Mouse (Mus musculus): ENCODE results near the gene Haao. TPM values are rescaled to one million over a fixed set of nuclear protein-coding genes. Genes with fewer than 3 reads are reported as not detected.
A peak's percentile ranks its signal among the peaks of the same experiment; 100 is the strongest.
"Not testable (repeated sequence)": the region's sequence is repeated elsewhere in the genome, so short reads cannot be mapped to it uniquely, and the experiment has no call there.

Gene Haao
- total RNA-seq, 1 experiment from 2014 or later, result 30.9 TPM

DNA sequence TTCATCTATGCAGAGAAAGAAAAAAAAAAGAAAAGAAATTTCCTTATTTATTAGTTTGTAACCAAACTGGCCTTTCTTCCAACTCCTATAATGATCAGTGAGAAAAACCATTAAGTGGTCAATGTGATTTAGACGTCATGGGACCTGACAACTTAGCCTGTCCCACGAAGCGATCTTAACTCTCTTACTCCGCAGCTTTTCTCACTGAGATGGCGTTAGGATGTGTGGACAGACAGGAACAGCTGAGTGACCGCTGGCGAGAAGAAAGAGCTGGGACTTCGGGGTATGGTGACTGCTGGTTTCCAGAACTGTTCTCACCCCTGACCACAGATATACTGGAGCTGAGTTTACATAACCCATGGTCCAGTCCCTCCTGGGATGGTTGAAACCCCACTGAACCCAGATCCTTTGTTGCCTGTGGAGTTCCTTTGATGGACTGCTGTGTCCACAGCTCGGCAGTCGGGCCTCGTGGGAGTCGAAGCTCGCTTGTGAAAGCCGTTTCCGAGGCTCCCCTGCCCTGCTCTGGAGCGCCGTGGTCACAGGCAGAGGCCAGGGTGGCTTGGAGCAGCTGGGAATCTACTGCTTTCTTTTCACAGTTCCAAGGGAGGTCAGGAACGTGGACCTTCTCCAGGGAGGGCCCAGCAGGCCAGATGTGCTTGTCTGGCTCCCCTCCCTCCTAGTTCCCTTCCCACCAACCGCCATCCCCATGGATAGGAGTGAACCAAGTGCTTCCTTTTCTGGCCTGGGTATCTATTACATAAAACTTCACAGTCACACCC, 25.8 kb upstream of the Haao start:
- no peak for ATAC-seq (replicated peaks in 1 of 2; ENCODE audit: insufficient read depth in 1 of 2, low FRiP score in 2 of 2, low TSS enrichment in 1 of 2, low read depth in 1 of 2, poor library complexity in 2 of 2, severe bottlenecking in 2 of 2)

DNA sequence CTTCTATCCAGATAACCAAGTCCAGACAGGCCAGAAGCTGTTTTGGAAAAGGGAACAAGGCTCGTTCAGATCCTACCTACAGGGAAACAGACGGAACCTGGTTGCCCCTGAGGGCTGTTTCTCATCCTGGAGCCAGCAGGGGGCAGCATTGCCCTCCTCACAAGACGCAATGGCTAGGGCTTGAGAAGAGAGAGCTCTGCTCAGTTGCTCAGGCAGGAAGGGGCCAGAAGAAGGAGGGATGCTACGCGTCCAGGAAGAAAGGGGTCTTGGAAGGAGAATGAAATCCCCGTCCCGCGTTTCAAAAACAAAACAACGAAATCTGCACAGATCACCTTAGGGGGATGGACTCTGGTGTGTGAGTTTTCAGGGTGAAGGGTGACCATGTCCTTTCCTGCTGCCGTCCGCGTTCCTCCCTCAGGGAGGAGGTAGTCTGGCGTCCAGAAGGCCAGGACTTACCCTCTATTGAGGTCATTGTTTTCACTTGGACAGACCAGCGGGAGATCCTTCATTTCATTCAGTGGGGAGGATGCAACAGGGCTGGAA, 25.1 kb upstream of the Haao start:
- ATAC-seq (replicated peaks in 1 of 2; ENCODE audit: insufficient read depth in 1 of 2, low FRiP score in 2 of 2, low TSS enrichment in 1 of 2, low read depth in 1 of 2, poor library complexity in 2 of 2, severe bottlenecking in 2 of 2), result peak; percentile 74 to 94

DNA sequence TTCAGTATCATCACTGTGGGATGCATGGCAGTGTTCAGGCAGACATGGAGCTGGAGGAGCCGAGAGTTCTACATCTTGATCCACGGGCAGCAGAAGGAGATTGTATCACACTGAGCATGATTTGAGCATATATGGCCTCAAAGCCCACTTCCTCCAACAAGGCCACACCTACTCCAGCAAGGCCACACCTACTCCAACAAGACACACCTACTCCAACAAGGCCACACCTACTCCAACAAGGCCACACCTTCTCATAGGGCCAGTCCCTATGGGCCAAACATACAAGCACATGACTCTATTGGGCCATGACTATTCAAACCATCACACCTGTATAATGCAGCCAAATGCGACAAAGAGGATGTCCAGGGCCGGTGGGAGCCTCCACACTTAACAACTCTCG, 23.6 kb upstream of the Haao start:
- ATAC-seq (replicated peaks in 1 of 2; ENCODE audit: insufficient read depth in 1 of 2, low FRiP score in 2 of 2, low TSS enrichment in 1 of 2, low read depth in 1 of 2, poor library complexity in 2 of 2, severe bottlenecking in 2 of 2), result no peak

DNA sequence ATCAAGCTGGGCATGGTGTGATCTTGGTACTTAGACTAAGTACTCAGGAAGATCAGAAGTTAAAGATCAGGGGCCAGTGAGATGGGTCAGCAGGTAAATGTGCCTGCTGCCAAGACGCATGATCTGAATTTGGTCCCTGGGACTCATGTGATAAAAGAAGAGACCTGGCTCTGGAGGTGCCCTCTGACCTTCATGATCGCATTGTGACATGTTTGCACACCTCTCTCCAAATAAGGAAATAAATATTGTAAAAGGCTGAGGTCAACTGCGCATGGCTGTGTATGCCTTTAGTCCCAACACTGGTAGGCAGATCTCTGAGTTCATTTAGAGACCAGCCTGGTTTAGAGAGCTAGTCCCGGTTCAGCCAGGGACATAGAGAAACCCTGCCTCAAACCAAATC, 22.6 kb upstream of the Haao start:
- no peak for ATAC-seq (replicated peaks in 1 of 2; ENCODE audit: insufficient read depth in 1 of 2, low FRiP score in 2 of 2, low TSS enrichment in 1 of 2, low read depth in 1 of 2, poor library complexity in 2 of 2, severe bottlenecking in 2 of 2)

DNA sequence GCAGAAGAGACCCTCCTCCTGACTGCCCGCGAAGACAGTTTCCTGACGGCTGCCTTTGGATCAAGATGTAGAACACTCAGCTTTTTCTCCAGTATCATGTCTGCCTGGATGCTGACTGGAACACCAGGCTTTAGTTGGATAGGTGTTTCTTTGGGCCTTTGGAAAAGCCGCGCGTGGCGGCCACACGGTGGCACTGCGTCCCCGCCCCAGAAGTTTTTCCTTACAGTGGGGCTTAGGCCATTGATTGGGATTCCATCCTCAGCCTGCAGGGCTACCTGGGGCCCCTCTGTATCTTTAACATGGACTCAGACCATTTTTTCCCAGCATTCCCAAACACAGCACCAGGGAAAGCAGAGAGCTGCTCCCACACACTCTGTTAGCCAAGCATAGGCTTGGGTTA, 18.8 kb upstream of the Haao start:
- ATAC-seq (replicated peaks in 1 of 2; ENCODE audit: insufficient read depth in 1 of 2, low FRiP score in 2 of 2, low TSS enrichment in 1 of 2, low read depth in 1 of 2, poor library complexity in 2 of 2, severe bottlenecking in 2 of 2), result no peak; a peak in 1 of 4 replicates

DNA sequence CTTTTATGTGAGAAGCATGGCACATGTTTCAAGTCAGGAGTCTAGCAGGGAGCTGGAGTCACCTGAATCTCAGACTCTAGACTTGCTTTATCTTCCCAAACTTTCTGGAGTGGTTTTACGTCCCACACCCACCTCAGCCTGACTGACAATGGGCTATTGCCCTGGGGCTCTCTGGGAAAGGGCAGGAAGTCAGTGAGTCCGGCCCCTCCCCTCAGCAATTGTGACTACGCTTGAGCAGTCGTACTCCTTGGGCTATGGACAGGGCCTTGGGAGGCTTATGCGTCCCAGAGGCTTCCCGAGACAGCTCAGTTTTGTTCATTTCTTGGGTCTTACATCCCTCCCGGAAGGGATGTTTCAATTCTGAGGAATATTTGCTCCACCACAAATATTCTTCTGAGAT, 17.6 kb upstream of the Haao start:
- no peak for ATAC-seq (replicated peaks in 1 of 2; ENCODE audit: insufficient read depth in 1 of 2, low FRiP score in 2 of 2, low TSS enrichment in 1 of 2, low read depth in 1 of 2, poor library complexity in 2 of 2, severe bottlenecking in 2 of 2)

DNA sequence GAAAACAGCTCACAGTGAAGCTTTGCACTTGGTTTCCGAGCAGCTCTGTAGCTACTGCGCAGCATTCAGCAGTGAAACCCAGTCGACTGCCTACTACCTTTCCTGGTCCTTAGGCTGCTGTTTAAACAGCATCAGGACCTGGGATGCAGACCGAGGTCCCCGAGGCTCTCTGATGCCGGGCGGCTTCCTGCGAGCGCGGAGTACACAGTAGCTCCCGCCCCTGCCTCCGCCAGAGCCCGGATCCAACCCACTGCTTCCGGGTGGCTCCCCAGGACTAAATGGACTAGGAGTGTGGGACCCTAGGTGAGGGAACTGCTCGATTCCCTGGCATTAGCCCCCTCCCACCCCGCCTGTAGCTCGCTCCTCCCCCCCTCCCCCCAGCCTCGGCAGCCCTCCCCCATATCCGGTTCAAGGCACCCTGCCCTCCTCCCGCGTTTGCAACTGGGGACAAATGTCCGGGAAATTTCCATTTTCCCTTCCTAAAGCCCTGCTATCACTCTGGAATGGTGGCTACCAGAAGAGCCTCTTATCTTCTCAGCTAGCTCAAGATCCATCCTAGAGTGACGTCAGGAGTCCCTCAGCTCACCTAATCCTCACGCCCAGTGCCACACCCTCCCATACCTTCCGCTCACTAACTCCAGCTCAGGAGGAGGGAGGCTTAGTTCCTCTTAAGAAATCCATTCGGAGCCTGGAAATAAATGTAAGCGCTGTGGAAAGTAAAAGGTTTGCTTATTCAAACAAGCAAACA, 14.5 kb upstream of the Haao start:
- peak; percentile 46 to 54 for ATAC-seq (replicated peaks in 1 of 2; ENCODE audit: insufficient read depth in 1 of 2, low FRiP score in 2 of 2, low TSS enrichment in 1 of 2, low read depth in 1 of 2, poor library complexity in 2 of 2, severe bottlenecking in 2 of 2)

DNA sequence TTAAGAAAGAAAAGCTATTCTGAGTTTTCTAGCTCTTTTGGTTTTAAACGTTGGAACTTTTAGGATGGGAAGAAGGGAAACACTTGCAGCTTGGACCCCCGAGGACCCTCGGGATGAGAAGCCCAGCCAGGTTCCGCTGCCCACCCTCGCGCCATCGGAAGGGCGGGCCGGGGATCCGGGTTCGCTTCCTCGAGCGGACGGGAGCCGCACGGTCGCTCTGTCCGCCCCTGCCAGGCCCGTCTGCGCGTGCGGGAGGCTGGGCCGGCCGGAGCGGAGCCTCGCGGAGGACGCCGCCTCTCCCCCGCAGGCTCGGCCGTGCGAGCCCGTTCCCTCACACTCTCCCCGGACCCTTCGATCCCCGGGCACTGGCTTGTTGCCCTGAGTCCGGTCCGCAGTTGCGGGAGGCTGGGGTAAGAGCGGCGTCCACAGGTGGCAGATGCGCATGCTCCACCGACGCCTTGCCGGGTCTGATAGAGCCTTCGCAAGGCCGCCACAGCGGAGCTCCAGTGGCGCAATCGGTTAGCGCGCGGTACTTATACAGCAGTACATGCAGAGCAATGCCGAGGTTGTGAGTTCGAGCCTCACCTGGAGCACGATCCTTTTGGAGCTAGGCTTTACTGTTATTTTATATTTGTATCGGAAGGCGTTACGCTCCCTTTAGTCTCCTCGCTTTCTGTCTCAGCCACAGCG, 13.8 kb upstream of the Haao start:
- ATAC-seq (replicated peaks in 1 of 2; ENCODE audit: insufficient read depth in 1 of 2, low FRiP score in 2 of 2, low TSS enrichment in 1 of 2, low read depth in 1 of 2, poor library complexity in 2 of 2, severe bottlenecking in 2 of 2), result peak; percentile 65 to 79

DNA sequence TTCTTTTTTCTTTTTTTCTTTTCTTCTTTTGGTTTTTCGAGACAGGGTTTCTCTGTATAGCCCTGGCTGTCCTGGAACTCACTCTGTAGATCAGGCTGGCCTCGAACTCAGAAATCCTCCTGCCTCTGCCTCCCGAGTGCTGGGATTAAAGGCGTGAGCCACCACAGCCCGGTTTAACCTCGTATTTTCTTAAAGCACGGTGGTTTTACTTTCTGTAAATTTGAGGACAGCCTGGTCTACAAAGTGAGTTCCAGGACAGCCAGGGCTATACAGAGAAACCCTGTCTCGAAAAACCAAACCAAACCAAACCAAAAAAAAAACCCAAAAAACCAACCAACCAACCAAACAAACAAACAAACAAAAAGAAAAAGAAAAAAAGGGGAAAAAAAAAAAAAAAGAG, 13.2 kb upstream of the Haao start:
- ATAC-seq (replicated peaks in 1 of 2; ENCODE audit: insufficient read depth in 1 of 2, low FRiP score in 2 of 2, low TSS enrichment in 1 of 2, low read depth in 1 of 2, poor library complexity in 2 of 2, severe bottlenecking in 2 of 2), result not testable (repeated sequence)

DNA sequence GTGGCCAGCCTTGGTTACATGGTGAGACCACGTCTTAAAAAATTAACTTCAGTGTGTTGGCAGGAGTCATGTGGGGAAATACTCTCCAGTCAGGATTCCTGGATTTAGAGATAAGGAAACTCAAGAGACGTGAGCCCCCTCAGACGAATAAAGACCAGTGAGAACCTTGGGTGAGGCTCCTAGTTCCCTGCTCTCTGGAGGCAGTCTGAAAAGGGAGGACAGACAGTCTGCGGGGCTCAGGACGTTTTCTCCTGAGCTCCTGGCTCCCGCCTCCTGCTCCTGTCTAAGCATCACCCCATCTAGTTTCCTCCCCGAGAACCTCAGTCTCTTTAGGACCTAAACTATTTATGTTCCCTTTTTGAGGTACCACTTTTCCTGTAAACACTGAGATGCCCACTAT, 12.5 kb upstream of the Haao start:
- ATAC-seq (replicated peaks in 1 of 2; ENCODE audit: insufficient read depth in 1 of 2, low FRiP score in 2 of 2, low TSS enrichment in 1 of 2, low read depth in 1 of 2, poor library complexity in 2 of 2, severe bottlenecking in 2 of 2), result no peak

DNA sequence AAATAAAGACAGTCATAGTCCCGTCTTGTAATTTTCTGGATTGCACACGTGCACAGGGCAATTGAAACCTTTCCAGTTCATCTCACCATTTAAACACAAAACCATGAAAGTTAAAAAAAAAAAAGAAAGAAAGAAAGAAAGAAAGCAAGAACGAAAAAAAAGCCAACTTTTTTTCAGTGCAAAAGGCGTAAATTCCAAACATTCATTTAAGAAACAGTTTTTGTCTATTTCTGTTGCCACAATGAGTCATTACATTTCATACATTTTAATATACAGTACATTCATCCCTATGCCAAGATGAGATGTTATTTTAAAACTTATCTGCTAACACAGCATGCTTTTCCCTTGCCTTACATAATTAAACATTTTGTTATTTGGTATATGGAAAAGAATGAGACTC, 11.9 kb upstream of the Haao start:
- no peak for ATAC-seq (replicated peaks in 1 of 2; ENCODE audit: insufficient read depth in 1 of 2, low FRiP score in 2 of 2, low TSS enrichment in 1 of 2, low read depth in 1 of 2, poor library complexity in 2 of 2, severe bottlenecking in 2 of 2)

DNA sequence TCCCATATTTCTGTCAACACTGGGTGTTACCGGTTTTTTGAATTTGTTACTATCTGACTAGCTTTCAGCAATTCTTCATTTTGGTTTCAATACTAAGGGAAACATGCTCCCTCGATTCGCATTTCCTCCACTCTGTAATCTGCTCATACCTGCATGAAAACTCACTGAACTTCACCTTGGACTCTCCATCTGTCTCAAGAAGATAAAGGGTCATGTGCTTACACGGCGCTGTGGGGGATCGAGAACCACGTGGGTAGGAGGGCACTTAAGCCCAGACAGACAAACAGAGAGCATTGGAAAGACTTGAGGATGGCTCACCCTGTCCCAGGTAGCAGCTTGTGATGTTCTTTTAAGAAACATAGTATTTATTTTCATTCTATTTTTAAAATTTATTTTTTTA, 10.7 kb upstream of the Haao start:
- no peak for ATAC-seq (replicated peaks in 1 of 2; ENCODE audit: insufficient read depth in 1 of 2, low FRiP score in 2 of 2, low TSS enrichment in 1 of 2, low read depth in 1 of 2, poor library complexity in 2 of 2, severe bottlenecking in 2 of 2)

DNA sequence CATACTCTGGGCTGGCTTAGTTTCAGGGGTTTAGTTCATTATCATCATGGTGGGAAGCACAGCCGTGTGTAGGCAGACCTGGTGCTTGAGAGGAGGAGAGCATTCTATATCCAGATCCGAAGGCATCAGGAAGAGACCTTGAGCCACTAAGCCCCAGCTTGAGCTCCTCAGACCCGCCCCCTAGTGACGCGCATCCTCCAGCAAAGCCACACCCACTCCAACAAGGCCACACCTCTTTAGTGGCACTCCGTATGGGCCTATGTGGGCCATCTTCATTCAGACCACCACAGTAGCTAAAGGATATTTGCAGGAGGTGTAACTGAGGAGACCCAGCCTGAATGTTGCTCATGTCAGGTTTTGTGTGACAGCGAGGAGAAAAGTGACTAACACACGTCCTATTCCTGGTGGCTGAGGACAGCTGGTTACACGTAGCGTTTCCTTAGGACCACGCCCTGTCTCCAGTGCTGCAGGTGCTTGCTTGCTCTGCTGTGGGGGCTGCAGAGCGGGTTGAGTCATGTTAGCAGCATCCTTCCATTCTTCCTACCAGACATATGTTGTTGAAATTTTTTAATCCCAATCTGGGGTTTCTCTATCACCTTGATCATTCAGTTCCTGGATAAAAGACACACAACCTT, 6.6 kb upstream of the Haao start:
- peak; percentile 46 to 64; a peak in 2 of 4 replicates for ATAC-seq (replicated peaks in 1 of 2; ENCODE audit: insufficient read depth in 1 of 2, low FRiP score in 2 of 2, low TSS enrichment in 1 of 2, low read depth in 1 of 2, poor library complexity in 2 of 2, severe bottlenecking in 2 of 2)

DNA sequence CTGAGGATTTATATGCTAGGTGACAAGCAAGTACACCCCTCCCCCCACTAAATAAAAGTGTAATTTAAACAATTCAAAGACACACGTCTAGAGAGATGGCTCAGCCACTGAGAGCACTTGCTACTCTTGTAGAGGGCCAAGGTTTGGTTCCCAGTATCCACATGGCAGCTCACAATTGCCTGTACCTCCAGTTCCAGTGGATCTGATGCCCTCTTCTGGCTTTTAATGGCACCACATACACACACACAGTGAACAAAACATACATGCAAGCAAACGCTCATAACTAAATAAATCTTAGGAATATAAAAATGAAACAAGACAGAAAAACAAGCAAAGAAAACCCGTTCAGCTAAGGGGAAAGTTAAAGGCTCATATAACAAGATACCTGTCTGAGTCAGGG, 6.1 kb upstream of the Haao start:
- no peak for ATAC-seq (replicated peaks in 1 of 2; ENCODE audit: insufficient read depth in 1 of 2, low FRiP score in 2 of 2, low TSS enrichment in 1 of 2, low read depth in 1 of 2, poor library complexity in 2 of 2, severe bottlenecking in 2 of 2)

DNA sequence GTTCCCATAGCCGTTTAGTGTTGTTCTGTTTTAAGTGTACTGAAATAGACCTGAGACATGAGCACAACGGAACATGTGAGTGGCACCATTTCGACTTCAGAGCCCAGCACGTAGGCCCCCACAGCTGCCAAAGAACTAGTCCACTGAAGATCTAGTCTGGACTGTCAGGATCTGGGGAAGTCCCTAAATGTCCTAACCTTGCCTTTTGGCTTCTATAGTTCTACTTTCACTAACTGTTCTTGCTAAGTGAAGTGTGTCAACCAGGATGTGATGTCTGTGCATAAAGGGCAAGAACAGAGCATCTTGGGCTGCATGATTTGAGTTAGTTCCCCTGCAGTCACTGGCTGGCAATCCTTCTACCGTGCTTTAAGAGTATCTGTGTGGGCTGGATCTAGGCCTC, 3.1 kb upstream of the Haao start:
- ATAC-seq (replicated peaks in 1 of 2; ENCODE audit: insufficient read depth in 1 of 2, low FRiP score in 2 of 2, low TSS enrichment in 1 of 2, low read depth in 1 of 2, poor library complexity in 2 of 2, severe bottlenecking in 2 of 2), result no peak

DNA sequence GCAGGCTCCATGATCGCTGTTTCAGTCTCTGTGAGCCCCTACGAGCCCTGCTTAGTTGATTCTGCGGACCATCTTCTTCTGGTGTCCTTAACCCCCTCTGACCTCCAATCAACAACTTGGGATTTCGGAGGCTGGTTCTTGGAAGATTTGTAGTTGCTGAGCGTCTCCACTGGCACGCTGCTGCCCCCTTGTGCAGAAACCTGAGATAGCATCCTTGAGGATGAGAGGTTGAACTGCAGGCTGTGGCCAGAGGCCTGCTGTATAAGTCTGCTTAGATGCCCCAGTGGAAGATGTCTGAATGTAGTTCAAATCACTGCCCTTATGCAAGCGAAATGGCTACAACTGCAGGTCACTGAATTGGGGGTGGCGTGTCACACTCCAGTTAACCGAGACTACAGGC, 2.7 kb upstream of the Haao start:
- peak; percentile 23 to 34; a peak in 1 of 4 replicates for ATAC-seq (replicated peaks in 1 of 2; ENCODE audit: insufficient read depth in 1 of 2, low FRiP score in 2 of 2, low TSS enrichment in 1 of 2, low read depth in 1 of 2, poor library complexity in 2 of 2, severe bottlenecking in 2 of 2)

DNA sequence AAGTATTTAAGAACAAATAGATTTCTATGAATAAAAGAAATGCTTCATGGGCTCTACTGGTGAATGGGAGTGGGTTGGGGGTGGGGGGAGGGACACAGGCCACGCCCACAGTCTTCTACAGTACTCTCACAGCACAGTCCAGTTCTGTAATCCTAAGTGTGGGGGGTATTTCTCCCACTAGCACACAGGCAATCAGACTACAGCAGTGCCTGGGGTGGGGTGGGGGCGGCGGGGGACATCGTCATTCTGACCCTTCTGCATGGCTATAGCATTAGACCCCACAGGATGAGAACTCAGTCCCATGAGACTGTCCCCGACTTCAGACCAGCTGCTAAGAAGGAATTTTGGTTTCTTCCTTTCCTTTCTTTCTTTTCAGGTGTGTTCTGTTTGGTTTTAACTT, 2.0 kb upstream of the Haao start:
- no peak for ATAC-seq (replicated peaks in 1 of 2; ENCODE audit: insufficient read depth in 1 of 2, low FRiP score in 2 of 2, low TSS enrichment in 1 of 2, low read depth in 1 of 2, poor library complexity in 2 of 2, severe bottlenecking in 2 of 2)
